Mouse (Mus musculus): Measurements from ENCODE around the gene Ccr1. TPM values are rescaled to one million over a fixed set of nuclear protein-coding genes. Genes with fewer than 3 reads are reported as not detected.
"Not testable (repeated sequence)": the region's sequence is repeated elsewhere in the genome, so short reads cannot be mapped to it uniquely, and the experiment has no call there.

The Ccr1 gene
- polyA plus RNA-seq, 1 experiment from 2014 or later, result 4.4 TPM

- Histone ChIP-seq H3K4me1 (replicated peaks; ENCODE audit: control insufficient read depth, insufficient read depth, low read length) (no peaks in the 10 kb centered on the region), H3K9ac (ENCODE audit: low read depth, low read length) (no peak within 1 kb of the TSS), H3K4me2 (replicated peaks; ENCODE audit: low read depth) (no peak within 1 kb of the TSS), H3K4me3 (ENCODE audit: low read depth, low read length) (no peak within 1 kb of the TSS), H3K27ac (ENCODE audit: low read depth, low read length) (no peak within 1 kb of the TSS), H3K36me3 (ENCODE audit: control insufficient read depth, insufficient read depth) (no peaks in the 10 kb centered on the region), H3K9me3 (ENCODE audit: control insufficient read depth) (no peaks in the 10 kb centered on the region), H3K27me3 (replicated peaks; ENCODE audit: control insufficient read depth, insufficient read depth, low read length) (no peaks in the 10 kb centered on the region)
- 35% methylated on average over 1 of the region's 1 CpGs for WGBS
- ATAC-seq, result no peak
- TF ChIP-seq CTCF (IDR thresholded peaks at IDR 0.05; ENCODE audit: low read depth), result no peak
Observed at GRCm38 (mm10) chr9:123978308-123978707, 9.8 kb upstream of the Ccr1 start, which contains the start of gene Ccr1l1. Gene Ccr1l1, minus strand, starts transcription at chr9:123978408.

- no peaks in the 10 kb centered on the region for H3K36me3 ChIP-seq (ENCODE audit: control insufficient read depth, insufficient read depth)
- H3K4me1 ChIP-seq (replicated peaks; ENCODE audit: control insufficient read depth, insufficient read depth, low read length), result no peaks in the 10 kb centered on the region
- H3K4me2 ChIP-seq (replicated peaks; ENCODE audit: low read depth), result no peak overlapping the region
- TF ChIP-seq CTCF (IDR thresholded peaks at IDR 0.05; ENCODE audit: low read depth), result no peak
- no peak overlapping the region for H3K4me3 ChIP-seq (ENCODE audit: low read depth, low read length)
- no peak for ATAC-seq
- H3K9ac ChIP-seq (ENCODE audit: low read depth, low read length), result no peak overlapping the region
- WGBS, result 80% methylated on average over 9 of the region's 9 CpGs
- no peaks in the 10 kb centered on the region for H3K9me3 ChIP-seq (ENCODE audit: control insufficient read depth)
- H3K27me3 ChIP-seq (replicated peaks; ENCODE audit: control insufficient read depth, insufficient read depth, low read length), result no peaks in the 10 kb centered on the region
- no peak overlapping the region for H3K27ac ChIP-seq (ENCODE audit: low read depth, low read length)
Observed at GRCm38 (mm10) chr9:123976876-123977663, 8.6 kb upstream of the Ccr1 start.

GRCm38 (mm10) chr9:123975630-123976029 is 7.1 kb upstream of the Ccr1 start:
- ATAC-seq, result no peak
- no peaks in the 10 kb centered on the region for H3K27me3 ChIP-seq (replicated peaks; ENCODE audit: control insufficient read depth, insufficient read depth, low read length)
- H3K27ac ChIP-seq (ENCODE audit: low read depth, low read length), result no peak overlapping the region
- no peak overlapping the region for H3K9ac ChIP-seq (ENCODE audit: low read depth, low read length)
- H3K9me3 ChIP-seq (ENCODE audit: control insufficient read depth), result no peaks in the 10 kb centered on the region
- H3K4me1 ChIP-seq (replicated peaks; ENCODE audit: control insufficient read depth, insufficient read depth, low read length), result no peaks in the 10 kb centered on the region
- H3K4me3 ChIP-seq (ENCODE audit: low read depth, low read length), result no peak overlapping the region
- no peak overlapping the region for H3K4me2 ChIP-seq (replicated peaks; ENCODE audit: low read depth)
- no peaks in the 10 kb centered on the region for H3K36me3 ChIP-seq (ENCODE audit: control insufficient read depth, insufficient read depth)
- TF ChIP-seq CTCF (IDR thresholded peaks at IDR 0.05; ENCODE audit: low read depth), result no peak
- WGBS, result 87% methylated on average over 2 of the region's 2 CpGs

- WGBS, result 87% methylated on average over 1 of the region's 4 CpGs
- not testable (repeated sequence) for H3K4me2 ChIP-seq (replicated peaks; ENCODE audit: low read depth); H3K9me3 ChIP-seq (ENCODE audit: control insufficient read depth); H3K27me3 ChIP-seq (replicated peaks; ENCODE audit: control insufficient read depth, insufficient read depth, low read length); H3K27ac ChIP-seq (ENCODE audit: low read depth, low read length); H3K4me3 ChIP-seq (ENCODE audit: low read depth, low read length); H3K4me1 ChIP-seq (replicated peaks; ENCODE audit: control insufficient read depth, insufficient read depth, low read length); ATAC-seq; H3K36me3 ChIP-seq (ENCODE audit: control insufficient read depth, insufficient read depth); H3K9ac ChIP-seq (ENCODE audit: low read depth, low read length)
Observed at GRCm38 (mm10) chr9:123966858-123967495, 1.5 kb downstream of the Ccr1 start.

GRCm38 (mm10) chr9:123964776-123965175 is 3.7 kb downstream of the Ccr1 start:
- ATAC-seq, result no peak
- Histone ChIP-seq H3K27ac (ENCODE audit: low read depth, low read length) (no peak overlapping the region), H3K4me2 (replicated peaks; ENCODE audit: low read depth) (no peak overlapping the region), H3K36me3 (ENCODE audit: control insufficient read depth, insufficient read depth) (no peaks in the 10 kb centered on the region), H3K4me1 (replicated peaks; ENCODE audit: control insufficient read depth, insufficient read depth, low read length) (no peaks in the 10 kb centered on the region), H3K9me3 (ENCODE audit: control insufficient read depth) (no peaks in the 10 kb centered on the region), H3K27me3 (replicated peaks; ENCODE audit: control insufficient read depth, insufficient read depth, low read length) (no peaks in the 10 kb centered on the region), H3K4me3 (ENCODE audit: low read depth, low read length) (no peak overlapping the region), H3K9ac (ENCODE audit: low read depth, low read length) (no peak overlapping the region)
- WGBS, result 78% methylated on average over 3 of the region's 3 CpGs
- TF ChIP-seq CTCF (IDR thresholded peaks at IDR 0.05; ENCODE audit: low read depth), result no peak

- Histone ChIP-seq H3K4me3 (ENCODE audit: low read depth, low read length) (no peak overlapping the region), H3K36me3 (ENCODE audit: control insufficient read depth, insufficient read depth) (no peaks in the 10 kb centered on the region), H3K4me1 (replicated peaks; ENCODE audit: control insufficient read depth, insufficient read depth, low read length) (no peaks in the 10 kb centered on the region), H3K27ac (ENCODE audit: low read depth, low read length) (no peak overlapping the region), H3K4me2 (replicated peaks; ENCODE audit: low read depth) (no peak overlapping the region), H3K9ac (ENCODE audit: low read depth, low read length) (no peak overlapping the region), H3K9me3 (ENCODE audit: control insufficient read depth) (no peaks in the 10 kb centered on the region), H3K27me3 (replicated peaks; ENCODE audit: control insufficient read depth, insufficient read depth, low read length) (no peaks in the 10 kb centered on the region)
- 76% methylated on average over 1 of the region's 1 CpGs for WGBS
- no peak for TF ChIP-seq CTCF (IDR thresholded peaks at IDR 0.05; ENCODE audit: low read depth)
- no peak for ATAC-seq
Observed at GRCm38 (mm10) chr9:123960161-123960560, 8.3 kb downstream of the Ccr1 start.

All from intestine, postnatal 0 days (tissue).